Mouse (Mus musculus): ENCODE data around the gene Susd2. TPM values are rescaled to one million over a fixed set of nuclear protein-coding genes. Genes with fewer than 3 reads are reported as not detected.
A peak's percentile ranks its signal among the peaks of the same experiment; 100 is the strongest.

Gene Susd2
- polyA plus RNA-seq, 1 experiment from 2014 or later, result 13.3 TPM

- ATAC-seq (replicated peaks; ENCODE audit: extremely low read depth, insufficient read depth, low FRiP score), result no peak
- H3K9me3 ChIP-seq (replicated peaks; ENCODE audit: control insufficient read depth, low read length), result peaks cover 5% of the 10 kb centered on the region
- no peak overlapping the region for H3K9ac ChIP-seq (ENCODE audit: low read length)
- H3K27me3 ChIP-seq (ENCODE audit: control insufficient read depth, insufficient read depth, low read length), result no peaks in the 10 kb centered on the region
- WGBS, result 57% methylated on average over 8 of the region's 8 CpGs
- no peak overlapping the region for H3K4me3 ChIP-seq (ENCODE audit: low read length)
- H3K36me3 ChIP-seq (ENCODE audit: control insufficient read depth, insufficient read depth), result no peaks in the 10 kb centered on the region
- no peak overlapping the region for H3K4me2 ChIP-seq (ENCODE audit: low read depth, low read length)
- H3K4me1 ChIP-seq (ENCODE audit: control insufficient read depth, insufficient read depth, low read length), result peaks cover 8% of the 10 kb centered on the region
- no peak overlapping the region for H3K27ac ChIP-seq (ENCODE audit: low read length)
Observed at GRCm38 (mm10) chr10:75595981-75596380, 47.8 kb downstream of the Susd2 start.

DNA sequence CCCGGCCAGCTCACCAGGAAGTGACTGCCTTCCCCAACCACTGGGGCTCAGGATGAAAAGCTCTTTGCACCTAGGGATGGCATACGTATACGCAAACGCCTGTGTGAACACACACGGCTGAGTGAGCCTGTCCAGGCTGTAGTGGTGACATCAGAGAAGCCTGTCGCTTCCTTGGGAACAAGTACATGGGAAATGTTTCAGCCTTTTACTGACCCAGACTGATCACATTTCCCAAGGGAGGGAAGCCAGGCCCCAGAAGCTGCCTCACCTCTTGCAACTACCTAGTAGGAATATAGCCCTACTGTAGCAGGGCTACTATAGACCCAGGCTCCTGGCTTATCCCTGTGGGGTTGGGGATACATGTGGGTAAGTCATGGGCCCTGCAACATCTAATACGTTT is 51.2 kb downstream of the Susd2 start:
- Histone ChIP-seq H3K9me3 (replicated peaks; ENCODE audit: control insufficient read depth, low read length) (no peaks in the 10 kb centered on the region; the same call in 1 of the 2 replicates), H3K27ac (ENCODE audit: low read length) (peak overlapping the region; percentile 85), H3K4me2 (ENCODE audit: low read depth, low read length) (no peak overlapping the region), H3K9ac (ENCODE audit: low read length) (no peak overlapping the region), H3K4me3 (ENCODE audit: low read length) (no peak overlapping the region), H3K36me3 (ENCODE audit: control insufficient read depth, insufficient read depth) (no peaks in the 10 kb centered on the region), H3K4me1 (ENCODE audit: control insufficient read depth, insufficient read depth, low read length) (peaks cover 37% of the 10 kb centered on the region), H3K27me3 (ENCODE audit: control insufficient read depth, insufficient read depth, low read length) (no peaks in the 10 kb centered on the region)
- WGBS, result 66% methylated on average over 7 of the region's 7 CpGs
- ATAC-seq (replicated peaks; ENCODE audit: extremely low read depth, insufficient read depth, low FRiP score), result no peak

DNA sequence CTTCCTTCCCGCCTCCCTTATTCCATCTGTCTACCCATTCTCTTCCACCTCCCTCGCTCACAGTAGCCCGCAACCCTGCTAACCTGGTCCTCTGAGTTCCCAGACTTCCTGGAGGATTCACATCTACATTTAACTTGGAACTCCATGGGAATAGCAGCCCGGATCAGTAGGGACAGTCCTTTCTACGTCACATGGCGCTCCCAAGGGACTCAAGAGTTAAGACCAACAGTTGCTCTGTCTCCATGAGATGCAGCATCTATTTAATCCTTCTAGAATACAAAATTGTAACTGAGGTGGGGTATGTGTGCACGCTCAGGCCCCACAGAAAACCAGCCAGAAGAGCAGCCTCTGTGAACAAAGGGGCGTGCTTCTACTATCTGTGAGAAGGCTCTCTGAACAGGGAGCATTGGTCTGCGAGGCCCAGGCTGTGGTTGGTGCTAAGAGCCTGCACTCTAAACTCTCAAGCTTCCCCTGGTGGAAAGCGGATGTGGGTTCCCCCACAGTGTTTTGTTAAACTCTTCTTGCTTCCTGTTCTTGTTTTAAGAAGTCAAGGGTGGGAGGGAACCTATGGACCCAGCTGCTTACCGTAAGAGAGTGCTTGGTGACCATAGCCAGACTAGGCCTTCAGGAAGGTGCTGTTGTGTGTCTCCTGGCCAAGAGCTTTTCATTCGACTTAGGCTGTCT is 52.5 kb downstream of the Susd2 start:
- H3K4me1 ChIP-seq (ENCODE audit: control insufficient read depth, insufficient read depth, low read length), result peaks cover 39% of the 10 kb centered on the region
- H3K4me2 ChIP-seq (ENCODE audit: low read depth, low read length), result peak overlapping the region; percentile 56
- no peaks in the 10 kb centered on the region for H3K27me3 ChIP-seq (ENCODE audit: control insufficient read depth, insufficient read depth, low read length)
- peak overlapping the region; percentile 31; the same call in 1 of the 2 replicates for H3K9ac ChIP-seq (ENCODE audit: low read length)
- H3K36me3 ChIP-seq (ENCODE audit: control insufficient read depth, insufficient read depth), result no peaks in the 10 kb centered on the region
- ATAC-seq (replicated peaks; ENCODE audit: extremely low read depth, insufficient read depth, low FRiP score), result peak; percentile 53
- H3K27ac ChIP-seq (ENCODE audit: low read length), result peak overlapping the region; percentile 85
- WGBS, result 54% methylated on average over 12 of the region's 12 CpGs
- peak overlapping the region; percentile 17; the same call in 1 of the 2 replicates for H3K4me3 ChIP-seq (ENCODE audit: low read length)
- no peaks in the 10 kb centered on the region for H3K9me3 ChIP-seq (replicated peaks; ENCODE audit: control insufficient read depth, low read length)

- Histone ChIP-seq H3K36me3 (ENCODE audit: control insufficient read depth, insufficient read depth) (no peaks in the 10 kb centered on the region), H3K9me3 (replicated peaks; ENCODE audit: control insufficient read depth, low read length) (no peaks in the 10 kb centered on the region)
Observed at GRCm38 (mm10) chr10:75589651-75590050, 54.2 kb downstream of the Susd2 start.

DNA sequence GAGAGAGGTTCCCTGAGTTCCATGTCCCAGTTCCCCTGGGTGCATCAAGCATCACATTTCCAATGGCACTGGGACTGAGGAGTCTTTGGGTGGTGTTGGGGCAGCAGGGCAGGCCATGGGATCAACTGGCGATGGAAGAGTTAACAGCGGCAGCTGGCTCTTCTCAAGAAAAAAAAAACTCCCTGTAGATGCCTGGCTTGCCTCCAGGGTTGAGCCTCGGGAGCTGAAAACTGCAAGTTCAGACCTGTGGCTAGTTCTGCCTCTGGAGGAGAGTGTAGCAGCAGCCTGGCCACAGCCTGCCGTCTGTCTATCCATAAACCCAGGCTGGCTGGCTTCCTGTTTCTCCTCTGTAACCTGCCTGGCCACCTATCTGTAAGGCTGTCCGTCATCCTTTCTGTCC is 54.7 kb downstream of the Susd2 start, which contains the start of gene Ggt5:
Ggt5 (plus strand) TSS at position 212 of the 400 bp plus-strand sequence.
- Histone ChIP-seq H3K9me3 (replicated peaks; ENCODE audit: control insufficient read depth, low read length) (no peaks in the 10 kb centered on the region), H3K27me3 (ENCODE audit: control insufficient read depth, insufficient read depth, low read length) (peaks cover 2% of the 10 kb centered on the region; the same call in 1 of the 2 replicates), H3K4me1 (ENCODE audit: control insufficient read depth, insufficient read depth, low read length) (peaks cover 39% of the 10 kb centered on the region), H3K27ac (ENCODE audit: low read length) (peak within 1 kb of the TSS; percentile 85), H3K9ac (ENCODE audit: low read length) (peak within 1 kb of the TSS; percentile 66), H3K4me3 (ENCODE audit: low read length) (peak within 1 kb of the TSS; percentile 45), H3K4me2 (ENCODE audit: low read depth, low read length) (peak within 1 kb of the TSS; percentile 56), H3K36me3 (ENCODE audit: control insufficient read depth, insufficient read depth) (no peaks in the 10 kb centered on the region)
- ATAC-seq (replicated peaks; ENCODE audit: extremely low read depth, insufficient read depth, low FRiP score), result 0 out of 2 replicates have a peak, but pooled peaks have one; percentile 19
- WGBS, result 11% methylated on average over 5 of the region's 5 CpGs

More at GRCm38 (mm10) chr10:75589651-75590050, 54.2 kb downstream of the Susd2 start:
- Histone ChIP-seq H3K4me1 (ENCODE audit: control insufficient read depth, insufficient read depth, low read length) (peaks cover 39% of the 10 kb centered on the region), H3K9ac (ENCODE audit: low read length) (peak overlapping the region; percentile 66), H3K27ac (ENCODE audit: low read length) (peak overlapping the region; percentile 85), H3K4me2 (ENCODE audit: low read depth, low read length) (peak overlapping the region; percentile 56), H3K27me3 (ENCODE audit: control insufficient read depth, insufficient read depth, low read length) (no peaks in the 10 kb centered on the region; the same call in 1 of the 2 replicates), H3K4me3 (ENCODE audit: low read length) (peak overlapping the region; percentile 45)
- ATAC-seq (replicated peaks; ENCODE audit: extremely low read depth, insufficient read depth, low FRiP score), result 0 out of 2 replicates have a peak, but pooled peaks have one; percentile 0
- WGBS, result 37% methylated on average over 16 of the region's 16 CpGs

DNA sequence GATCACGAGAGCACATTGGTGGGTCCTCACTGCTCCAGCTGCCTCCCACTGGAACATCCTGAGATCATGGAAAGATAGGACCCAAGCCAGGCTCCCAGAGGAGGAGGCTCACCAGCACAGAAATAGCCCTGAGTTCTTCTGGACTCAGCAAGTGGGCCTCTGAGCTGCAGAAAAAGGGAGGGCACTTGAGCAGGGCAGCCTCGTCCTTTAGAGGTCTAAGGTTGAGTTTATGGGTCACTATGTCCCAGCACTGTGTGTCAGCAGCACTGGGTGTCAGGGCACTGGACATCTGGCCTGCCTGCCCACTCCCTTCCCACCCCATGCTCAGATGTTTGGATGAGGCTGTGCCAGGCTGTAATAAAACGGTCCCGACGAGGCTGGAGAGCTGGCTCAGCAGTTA is 55.5 kb downstream of the Susd2 start:
- no peaks in the 10 kb centered on the region for H3K36me3 ChIP-seq (ENCODE audit: control insufficient read depth, insufficient read depth)
- H3K9me3 ChIP-seq (replicated peaks; ENCODE audit: control insufficient read depth, low read length), result no peaks in the 10 kb centered on the region
- peaks cover 5% of the 10 kb centered on the region; the same call in 1 of the 2 replicates for H3K27me3 ChIP-seq (ENCODE audit: control insufficient read depth, insufficient read depth, low read length)
- H3K4me3 ChIP-seq (ENCODE audit: low read length), result no peak overlapping the region
- H3K4me1 ChIP-seq (ENCODE audit: control insufficient read depth, insufficient read depth, low read length), result peaks cover 39% of the 10 kb centered on the region
- no peak overlapping the region for H3K9ac ChIP-seq (ENCODE audit: low read length)
- 51% methylated on average over 5 of the region's 5 CpGs for WGBS
- no peak overlapping the region for H3K4me2 ChIP-seq (ENCODE audit: low read depth, low read length)
- peak overlapping the region; percentile 74 for H3K27ac ChIP-seq (ENCODE audit: low read length)
- ATAC-seq (replicated peaks; ENCODE audit: extremely low read depth, insufficient read depth, low FRiP score), result no peak

- H3K36me3 ChIP-seq (ENCODE audit: control insufficient read depth, insufficient read depth), result no peaks in the 10 kb centered on the region
- H3K4me2 ChIP-seq (ENCODE audit: low read depth, low read length), result no peak overlapping the region
- H3K27ac ChIP-seq (ENCODE audit: low read length), result peak overlapping the region; percentile 74
- peak; percentile 24; the same call in 1 of the 2 replicates for ATAC-seq (replicated peaks; ENCODE audit: extremely low read depth, insufficient read depth, low FRiP score)
- 51% methylated on average over 4 of the region's 4 CpGs for WGBS
- H3K4me1 ChIP-seq (ENCODE audit: control insufficient read depth, insufficient read depth, low read length), result peaks cover 39% of the 10 kb centered on the region
- no peak overlapping the region for H3K9ac ChIP-seq (ENCODE audit: low read length)
- H3K4me3 ChIP-seq (ENCODE audit: low read length), result no peak overlapping the region
- H3K27me3 ChIP-seq (ENCODE audit: control insufficient read depth, insufficient read depth, low read length), result peaks cover 5% of the 10 kb centered on the region; the same call in 1 of the 2 replicates
- no peaks in the 10 kb centered on the region for H3K9me3 ChIP-seq (replicated peaks; ENCODE audit: control insufficient read depth, low read length)
Observed at GRCm38 (mm10) chr10:75587781-75588180, 56.0 kb downstream of the Susd2 start.

Other genes starting within 250 kb of the Susd2 start
- gene Upb1, start 242.9 kb downstream of the Susd2 start, polyA plus RNA-seq (2015; fragmentation: Nextera tagmentation; extraction: Ambion mirVana), result 0.87 and 0.91 TPM in 2 replicates
- 90.4 and 90.5 TPM in 2 replicates for gene Snrpd3, start 126.5 kb downstream of the Susd2 start, polyA plus RNA-seq (2015; fragmentation: Nextera tagmentation; extraction: Ambion mirVana)
- gene Gucd1, start 126.0 kb downstream of the Susd2 start, polyA plus RNA-seq (2015; fragmentation: Nextera tagmentation; extraction: Ambion mirVana), result 26.9 and 28.5 TPM in 2 replicates
- 1.5 and 2.7 TPM in 2 replicates for gene Lrrc75b, start 83.7 kb downstream of the Susd2 start, polyA plus RNA-seq (2015; fragmentation: Nextera tagmentation; extraction: Ambion mirVana)
- 0.89 and 2.4 TPM in 2 replicates for gene Ggt1, start 82.4 kb downstream of the Susd2 start, polyA plus RNA-seq (2015; fragmentation: Nextera tagmentation; extraction: Ambion mirVana)
- 9.7 and 11.3 TPM in 2 replicates for gene Ggt5, start 54.7 kb downstream of the Susd2 start, polyA plus RNA-seq (2015; fragmentation: Nextera tagmentation; extraction: Ambion mirVana)
- 23.7 and 27.5 TPM in 2 replicates for gene Cabin1, start 120.3 kb upstream of the Susd2 start, polyA plus RNA-seq (2015; fragmentation: Nextera tagmentation; extraction: Ambion mirVana)
- gene Ddt, start 129.4 kb upstream of the Susd2 start, polyA plus RNA-seq (2015; fragmentation: Nextera tagmentation; extraction: Ambion mirVana), result 40.8 and 42.8 TPM in 2 replicates
- gene Gm20441, start 136.9 kb upstream of the Susd2 start, polyA plus RNA-seq (2015; fragmentation: Nextera tagmentation; extraction: Ambion mirVana), result not detected in 2 replicates
- 5.6 and 6.2 TPM in 2 replicates for gene Gstt3, start 137.4 kb upstream of the Susd2 start, polyA plus RNA-seq (2015; fragmentation: Nextera tagmentation; extraction: Ambion mirVana)
- 9.0 and 10.2 TPM in 2 replicates for gene Gstt1, start 154.6 kb upstream of the Susd2 start, polyA plus RNA-seq (2015; fragmentation: Nextera tagmentation; extraction: Ambion mirVana)
- gene Gstt4, start 178.5 kb upstream of the Susd2 start, polyA plus RNA-seq (2015; fragmentation: Nextera tagmentation; extraction: Ambion mirVana), result not detected in 2 replicates
- 15.5 and 16.2 TPM in 2 replicates for gene Gstt2, start 193.4 kb upstream of the Susd2 start, polyA plus RNA-seq (2015; fragmentation: Nextera tagmentation; extraction: Ambion mirVana)
- 1,867 and 2,124 TPM in 2 replicates for gene Mif, start 216.2 kb upstream of the Susd2 start, polyA plus RNA-seq (2015; fragmentation: Nextera tagmentation; extraction: Ambion mirVana)
- 1.2 and 1.6 TPM in 2 replicates for gene Derl3, start 249.4 kb upstream of the Susd2 start, polyA plus RNA-seq (2015; fragmentation: Nextera tagmentation; extraction: Ambion mirVana)